Mouse (Mus musculus) common myeloid progenitor, adult 5-6 weeks (primary cell): ENCODE measurements around the gene Ddah1. TPM values are rescaled to one million over a fixed set of nuclear protein-coding genes. Genes with fewer than 3 reads are reported as not detected.
"Not testable (repeated sequence)": the region's sequence is repeated elsewhere in the genome, so short reads cannot be mapped to it uniquely, and the experiment has no call there.

Source experiments
- ATAC-seq: replicated peaks from 2 replicates; pipeline ENCODE4 v1.8.0; 2016; ENCODE audit warnings: low read depth, mild to moderate bottlenecking, moderate TSS enrichment, inconsistent platforms; ENCODE audit not compliant: poor library complexity, severe bottlenecking
- total RNA-seq: library from RNA; stranded (forward); fragments of 200-1000, 187-1606 nt; gene quantifications from 2 replicates; pipeline ENCODE4 v1.2.3, GENCODE M21; 2017

Gene Ddah1
- total RNA-seq, 1 experiment from 2014 or later: not detected

DNA sequence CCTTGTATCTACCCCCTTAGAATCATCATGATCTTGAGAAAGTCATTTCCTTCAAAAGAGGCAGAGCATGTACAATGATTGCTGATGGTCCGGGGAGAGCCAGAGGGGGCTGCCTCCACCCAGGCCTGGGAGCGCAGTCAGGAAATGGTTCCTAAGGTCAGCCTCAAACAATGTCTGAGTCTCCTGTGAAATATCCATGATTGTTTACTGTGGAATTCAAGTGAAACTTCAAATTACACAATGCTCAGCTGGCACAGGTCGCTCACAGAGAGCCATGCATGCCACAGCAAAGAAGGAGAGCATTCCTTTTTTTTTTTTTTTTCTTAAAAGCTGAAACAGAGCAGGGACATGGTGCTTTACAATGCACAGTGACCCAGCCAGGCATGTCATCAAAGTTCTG, 134.0 kb downstream of the Ddah1 start:
- no peak for ATAC-seq

DNA sequence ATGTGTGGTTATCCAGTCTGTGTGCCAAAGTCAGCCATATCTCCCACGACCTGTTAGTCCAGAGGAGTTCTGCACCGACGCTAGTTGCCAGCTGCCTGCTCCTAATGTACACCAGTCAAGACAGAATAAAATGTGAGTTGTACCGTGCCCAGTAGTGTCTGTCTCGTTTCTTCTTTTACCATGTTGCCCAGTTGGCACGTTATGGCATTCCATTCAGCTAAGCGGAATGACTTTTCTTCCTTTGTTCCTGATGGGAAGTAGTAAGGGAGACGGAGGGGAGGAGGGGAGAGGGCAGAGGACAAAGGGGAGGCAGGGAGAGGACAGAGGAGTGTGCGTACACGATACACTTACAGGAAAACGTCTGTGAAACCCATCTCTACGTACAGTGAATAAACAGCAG, 135.7 kb downstream of the Ddah1 start:
- ATAC-seq: no peak

DNA sequence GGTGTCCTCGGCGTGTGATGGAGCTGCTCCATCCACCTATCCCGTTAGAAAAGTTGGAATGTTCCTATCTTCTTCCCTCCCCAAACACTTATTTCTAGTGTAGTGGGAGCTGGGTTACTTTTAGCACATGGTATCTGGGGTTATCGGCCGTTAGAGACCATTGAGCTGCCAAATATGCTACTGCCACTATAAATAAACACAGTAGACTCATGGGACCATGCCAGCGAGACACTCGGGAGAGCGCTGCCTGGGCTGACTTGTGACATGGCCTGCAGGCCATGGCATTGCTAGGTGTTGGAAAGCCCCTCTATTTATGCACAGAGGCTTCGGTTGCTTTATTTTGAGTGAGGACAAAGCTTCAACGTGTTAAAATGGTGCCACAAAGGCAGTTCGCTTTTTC, 139.3 kb downstream of the Ddah1 start:
- no peak for ATAC-seq

DNA sequence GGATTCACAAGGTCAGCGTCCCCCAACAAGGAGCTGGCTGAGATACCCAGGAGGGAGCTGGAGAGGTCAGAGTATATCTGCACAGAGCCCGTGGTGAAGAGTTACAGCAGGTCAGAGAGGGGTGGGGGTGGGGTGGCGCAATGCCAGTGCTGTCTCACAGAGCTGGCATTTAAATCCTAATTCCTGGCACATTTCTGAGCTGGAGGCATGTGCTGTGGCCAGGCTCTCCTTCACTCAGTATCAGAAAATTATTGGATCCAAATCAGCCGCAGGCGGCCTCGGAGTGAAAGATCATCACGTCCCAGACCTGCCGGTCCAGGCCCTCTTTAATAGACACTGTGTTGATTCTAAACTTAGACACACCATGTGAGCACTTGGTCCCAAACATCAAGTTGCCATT, 141.4 kb downstream of the Ddah1 start:
- ATAC-seq: no peak

DNA sequence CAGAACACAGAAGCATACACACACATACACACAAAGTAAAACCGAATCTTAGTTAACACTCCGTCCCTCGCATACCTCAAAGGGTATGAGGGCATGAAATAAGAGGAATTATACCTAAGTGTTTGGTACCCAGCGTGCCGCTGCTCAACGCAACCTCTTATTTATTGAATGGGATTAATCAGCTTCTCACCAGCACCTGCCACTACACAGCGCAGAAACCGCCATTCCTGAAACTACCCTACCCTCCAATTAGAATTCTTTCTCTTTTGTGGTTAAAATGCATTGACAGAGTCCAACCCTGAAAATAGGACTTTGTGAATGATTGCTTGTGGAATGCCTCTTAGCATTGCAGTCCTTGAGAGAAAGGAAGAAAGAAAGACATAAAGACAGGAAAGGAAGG, 145.1 kb downstream of the Ddah1 start:
- ATAC-seq: no peak

DNA sequence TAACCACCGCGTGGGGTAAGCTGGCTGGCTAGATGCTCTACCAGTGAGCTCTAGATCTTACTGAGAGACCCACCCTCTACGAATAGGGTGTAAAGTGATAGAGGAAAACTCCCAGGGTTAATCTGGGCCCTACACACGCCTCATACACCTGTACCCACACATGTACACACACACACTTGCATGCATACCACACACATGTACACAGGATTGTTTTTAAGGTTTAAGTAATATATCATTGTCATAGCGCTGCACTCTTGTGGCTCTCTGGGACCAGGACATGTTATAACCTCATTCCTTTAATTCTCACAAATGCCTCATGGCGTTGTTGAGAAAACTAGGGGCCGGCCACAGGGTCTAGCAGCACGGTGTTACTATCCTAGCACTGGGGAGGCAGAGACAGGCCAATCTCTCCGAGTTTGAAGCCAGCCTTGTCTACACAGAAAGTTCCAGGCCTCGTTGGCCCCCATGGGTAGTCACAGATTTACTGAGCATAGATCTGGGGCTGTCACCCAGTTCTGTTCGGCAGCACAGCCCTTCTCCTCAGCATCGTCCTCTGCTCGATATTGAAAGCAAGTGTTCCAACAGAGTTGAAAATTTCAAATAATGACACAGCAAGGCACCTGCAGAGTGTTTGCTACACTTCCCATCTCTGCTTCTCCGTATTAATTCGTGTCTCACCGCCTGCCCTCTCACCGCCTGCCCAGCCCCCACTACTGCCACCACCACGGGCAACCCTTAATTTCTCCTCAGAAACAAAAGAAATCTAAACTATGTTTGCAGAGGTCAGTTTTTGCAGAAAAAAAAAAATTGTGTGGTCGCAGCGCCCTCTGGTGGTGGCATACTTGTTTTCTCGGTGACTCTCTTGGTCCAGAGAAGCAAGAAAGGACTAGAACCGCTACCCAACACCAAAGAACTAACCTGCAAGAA, 146.6 kb downstream of the Ddah1 start:
- ATAC-seq: peak; percentile 74

DNA sequence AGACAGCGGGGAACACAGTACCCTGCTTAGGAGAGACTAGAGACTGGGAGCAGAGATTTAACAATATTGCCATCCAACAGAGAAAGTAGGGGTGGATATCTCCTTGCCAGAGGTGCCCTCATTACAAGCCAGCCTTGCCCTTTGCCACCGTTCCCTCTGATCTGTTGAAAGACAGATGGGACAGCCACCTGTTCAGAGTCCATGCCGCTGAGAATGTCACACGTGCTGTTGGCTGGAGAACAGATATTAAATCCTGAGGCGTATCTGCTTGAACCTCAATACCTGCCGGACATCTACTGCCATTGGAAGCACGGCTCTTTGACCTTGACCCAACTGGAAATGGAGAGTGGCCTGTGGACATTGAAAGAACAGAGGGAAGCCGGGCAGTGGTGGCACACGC, 148.1 kb downstream of the Ddah1 start:
- ATAC-seq: no peak

DNA sequence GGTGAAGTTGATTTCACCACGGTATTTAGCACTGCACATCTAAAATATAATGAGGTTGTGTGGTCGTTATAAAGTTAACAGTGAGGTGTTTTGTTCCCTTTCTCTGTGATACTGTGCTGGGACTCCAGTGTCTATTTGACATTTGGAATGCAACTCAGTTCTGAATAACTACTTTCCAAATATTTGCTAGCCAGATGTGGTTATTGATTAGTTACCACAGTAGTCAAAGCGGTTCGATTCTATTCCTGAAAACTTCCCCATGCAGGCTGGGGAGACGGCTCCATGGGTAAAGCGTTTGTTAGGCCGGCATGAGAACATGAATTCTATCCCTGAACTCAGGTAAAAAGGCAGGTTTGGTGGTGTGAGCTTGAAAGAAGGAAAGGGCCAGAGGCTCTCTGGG, 154.0 kb downstream of the Ddah1 start:
- ATAC-seq: no peak

DNA sequence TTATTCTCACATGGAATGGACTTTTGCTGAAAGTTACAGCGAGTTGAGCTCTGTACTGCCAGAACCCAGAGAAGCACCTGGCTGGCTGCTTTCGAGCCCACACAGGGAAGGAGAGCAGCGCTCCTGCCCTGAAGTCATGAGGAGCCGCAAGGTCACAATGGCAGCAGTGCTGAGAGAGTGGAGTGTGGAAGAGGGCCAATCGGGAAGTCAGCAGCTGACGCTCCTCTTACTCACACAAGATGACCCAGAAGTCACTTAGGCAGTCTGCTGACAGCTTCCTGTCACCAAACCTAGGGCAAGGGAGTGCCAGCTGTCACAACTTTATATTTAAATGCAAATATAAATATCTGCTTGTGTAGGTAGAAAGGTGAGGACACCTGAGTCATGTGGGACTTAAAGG, 154.8 kb downstream of the Ddah1 start:
- ATAC-seq: no peak

DNA sequence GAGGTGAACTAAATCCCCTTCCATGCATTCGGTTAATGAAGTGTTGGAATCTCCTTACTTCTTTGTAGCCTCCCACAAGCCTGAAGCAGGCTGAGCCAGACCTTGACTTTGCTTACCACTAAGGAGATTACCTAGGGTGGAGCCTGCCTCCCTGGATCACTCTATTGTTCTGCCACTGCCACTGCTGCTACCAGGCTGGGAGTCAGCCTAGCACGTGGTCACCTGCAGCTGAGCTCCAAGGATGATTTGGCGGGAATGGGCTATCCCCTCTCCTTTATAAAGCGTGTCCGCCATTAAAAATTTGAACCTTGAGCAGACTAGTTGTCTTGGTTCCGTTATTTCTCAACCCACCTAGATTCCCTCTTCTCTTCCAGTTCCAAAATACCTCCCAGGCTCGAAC, 155.5 kb downstream of the Ddah1 start:
- ATAC-seq: not testable (repeated sequence)

DNA sequence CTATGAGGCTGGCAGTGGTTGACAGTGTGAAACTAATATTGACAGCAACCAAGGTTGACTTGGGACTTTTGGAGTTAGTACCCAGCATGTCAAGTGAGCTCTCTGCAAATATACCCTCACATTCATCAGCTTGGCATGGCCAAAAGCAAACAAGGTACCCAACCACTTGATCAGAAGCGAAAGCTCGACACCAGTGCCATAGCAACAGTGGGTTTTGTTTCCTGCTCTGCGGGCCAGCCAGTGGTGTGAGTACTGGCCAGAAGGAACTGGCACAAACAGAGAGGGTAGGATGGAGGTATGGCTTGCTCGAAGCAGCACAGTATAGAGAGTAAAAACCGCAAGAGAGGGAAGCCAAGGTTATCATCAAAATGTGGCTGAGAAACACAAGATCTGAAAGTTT, 157.9 kb downstream of the Ddah1 start:
- ATAC-seq: peak; percentile 66

DNA sequence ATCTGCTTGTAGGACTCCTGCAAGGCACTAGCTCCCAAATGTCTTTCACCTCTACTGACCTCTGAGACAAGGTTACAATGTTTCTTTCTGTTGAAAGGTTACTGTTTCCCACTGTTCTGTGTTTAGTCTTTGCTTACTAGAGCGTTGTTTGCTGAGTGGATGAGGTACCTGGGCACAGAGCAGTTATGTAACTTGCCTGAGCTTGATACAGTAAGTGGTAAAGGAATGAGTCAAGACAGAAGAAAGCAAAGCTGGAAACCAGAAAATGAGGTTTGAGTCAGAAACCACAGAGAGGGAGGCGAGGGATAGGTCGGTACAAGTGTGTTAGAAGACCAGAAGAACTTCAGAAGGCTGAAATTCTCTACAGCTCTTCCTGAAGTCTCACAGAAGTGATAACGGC, 158.4 kb downstream of the Ddah1 start:
- ATAC-seq: no peak

DNA sequence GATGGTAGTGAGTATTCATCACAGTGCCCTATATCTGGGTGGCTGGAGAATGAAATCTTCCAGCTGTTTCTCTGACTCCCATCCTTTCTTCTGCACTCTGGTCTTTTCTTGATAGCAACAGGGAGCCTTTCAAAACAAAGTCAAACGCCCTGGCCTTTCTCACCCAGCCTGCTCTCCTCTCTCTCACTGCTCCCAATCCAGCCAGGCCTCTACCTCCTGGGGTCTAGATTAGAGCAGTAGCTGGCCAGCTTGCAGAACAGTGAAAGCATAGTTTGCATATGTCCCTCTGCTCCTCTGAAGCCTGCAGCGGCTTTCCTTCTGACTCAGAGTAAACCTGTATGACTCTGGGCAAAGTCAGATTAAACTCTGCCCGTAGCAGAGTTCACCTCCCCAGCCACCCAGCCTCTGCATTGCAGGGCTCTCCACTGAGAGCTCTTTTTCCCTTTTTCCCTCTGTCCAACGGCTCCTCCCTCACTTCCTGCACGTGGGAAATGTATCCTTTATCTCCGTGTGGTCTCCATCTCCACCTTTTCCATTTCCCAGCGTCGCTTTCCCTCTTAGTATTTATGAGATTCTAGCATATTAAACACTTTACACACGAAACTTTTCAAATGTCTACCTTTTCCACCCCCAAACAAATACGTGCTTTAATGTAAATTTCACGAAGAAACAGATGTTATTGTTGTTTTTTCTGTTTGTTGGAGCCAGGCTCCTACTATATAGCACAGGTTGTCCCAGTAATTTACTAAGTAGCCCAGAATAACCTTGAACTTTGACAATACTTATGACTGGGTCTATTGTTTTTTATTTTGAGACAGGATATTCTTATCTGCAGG, 163.8 kb downstream of the Ddah1 start, which contains the start of gene Bcl10:
Gene Bcl10, plus strand, starts transcription at position 786 of the 836 bp plus-strand sequence.
- ATAC-seq: no peak

DNA sequence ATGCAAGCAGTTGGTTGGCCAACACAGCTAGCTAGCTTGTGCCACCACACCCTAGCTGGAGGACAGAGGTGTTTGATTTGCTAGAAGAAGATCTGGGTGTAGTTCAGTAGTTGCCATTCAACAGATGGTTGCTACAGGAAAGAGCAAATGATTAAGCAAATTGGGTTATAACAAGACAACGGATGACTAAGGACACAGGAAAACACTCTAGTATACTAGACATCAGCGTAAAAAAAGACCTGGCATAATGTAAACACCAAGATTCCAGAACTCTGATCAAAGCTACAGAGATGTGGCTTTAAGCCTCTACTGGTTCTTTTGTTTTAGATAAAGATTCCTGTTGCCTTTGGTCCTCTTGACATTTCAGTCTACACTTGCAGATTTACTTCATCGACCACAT, 164.5 kb downstream of the Ddah1 start:
- ATAC-seq: no peak

DNA sequence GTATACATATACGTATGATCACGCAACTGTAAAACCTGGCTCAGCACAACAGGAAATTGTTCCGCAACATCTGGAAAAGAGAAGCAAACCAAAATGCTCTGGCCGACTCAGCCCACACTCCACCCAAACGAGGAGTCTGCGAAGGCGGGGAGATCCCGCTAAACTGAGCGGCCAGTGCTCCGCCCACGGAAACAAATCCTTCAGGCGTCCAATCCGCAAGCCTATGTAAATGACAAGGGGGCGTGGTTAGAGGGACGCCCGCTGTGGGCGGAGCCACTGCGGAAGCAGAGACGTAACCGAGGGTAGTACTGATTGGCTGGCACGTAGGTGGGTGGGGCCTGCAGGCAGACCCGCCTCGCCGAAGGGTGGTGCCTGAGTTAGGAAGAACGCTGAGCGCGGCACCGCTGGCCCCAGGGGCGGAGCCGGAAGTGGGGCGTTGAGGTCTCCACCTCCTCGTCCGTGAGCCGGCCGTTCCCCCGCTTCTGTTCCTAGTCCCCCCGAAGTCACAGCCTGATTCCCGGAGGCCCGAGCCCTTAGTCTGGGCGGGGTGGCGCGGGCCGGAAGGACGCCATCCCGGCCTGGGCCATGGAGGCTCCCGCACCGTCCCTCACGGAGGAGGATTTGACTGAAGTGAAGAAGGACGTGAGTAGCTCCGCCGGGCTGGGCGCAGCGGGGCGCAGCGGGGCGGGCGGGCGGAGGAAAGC, 165.6 kb downstream of the Ddah1 start:
- ATAC-seq: peak; percentile 92

DNA sequence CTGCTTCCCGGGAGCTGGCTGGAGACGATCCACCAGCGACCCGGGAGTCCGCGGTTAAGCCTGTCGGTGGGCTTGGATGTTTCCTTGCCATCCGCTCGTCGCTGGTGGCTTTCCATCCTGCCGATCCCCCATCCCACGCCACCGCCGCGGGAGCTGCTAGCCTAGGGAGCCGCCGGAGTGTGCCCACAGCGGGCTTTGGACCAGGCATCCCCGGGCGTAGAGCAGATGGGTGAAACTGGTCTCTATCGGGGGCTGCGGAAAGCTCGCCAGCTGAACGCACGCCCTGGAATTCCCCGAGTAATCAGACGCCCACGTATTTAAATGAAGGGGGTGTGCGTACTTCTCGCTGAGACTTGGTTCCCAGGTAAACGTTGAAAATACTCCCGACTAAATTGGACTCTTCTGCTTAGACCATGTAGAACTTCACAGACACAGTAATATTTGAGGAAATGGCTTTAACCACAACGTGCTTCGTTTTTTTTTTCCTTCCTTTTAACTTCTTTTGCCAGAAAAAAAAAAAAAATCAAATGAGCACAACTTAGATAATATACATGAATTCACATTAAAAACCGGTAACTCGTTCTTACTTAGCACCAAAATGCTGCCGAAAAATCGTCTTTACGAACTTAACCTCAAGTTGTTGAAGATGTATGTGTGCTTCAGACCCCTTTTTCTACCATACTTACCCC, 166.3 kb downstream of the Ddah1 start:
- peak; percentile 7 for ATAC-seq

DNA sequence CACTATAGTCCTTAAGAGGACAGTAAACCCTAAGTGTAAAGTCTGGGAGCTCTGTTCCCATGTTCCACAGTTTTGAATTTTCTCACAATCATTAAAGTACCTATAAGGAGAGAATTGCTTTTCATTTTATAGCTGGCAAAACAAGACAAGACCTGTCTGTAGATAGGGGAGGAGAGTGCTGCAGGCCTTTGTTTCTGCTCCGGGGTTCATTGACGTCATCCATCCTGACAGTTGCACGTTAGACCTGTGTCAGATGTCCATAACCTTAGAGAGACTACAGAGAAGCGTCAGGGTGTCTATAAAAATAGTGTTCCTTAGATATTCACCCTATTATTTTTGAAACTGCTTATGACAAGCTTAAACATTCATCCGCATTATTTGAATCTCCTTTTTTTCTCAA, 167.0 kb downstream of the Ddah1 start:
- ATAC-seq: no peak

DNA sequence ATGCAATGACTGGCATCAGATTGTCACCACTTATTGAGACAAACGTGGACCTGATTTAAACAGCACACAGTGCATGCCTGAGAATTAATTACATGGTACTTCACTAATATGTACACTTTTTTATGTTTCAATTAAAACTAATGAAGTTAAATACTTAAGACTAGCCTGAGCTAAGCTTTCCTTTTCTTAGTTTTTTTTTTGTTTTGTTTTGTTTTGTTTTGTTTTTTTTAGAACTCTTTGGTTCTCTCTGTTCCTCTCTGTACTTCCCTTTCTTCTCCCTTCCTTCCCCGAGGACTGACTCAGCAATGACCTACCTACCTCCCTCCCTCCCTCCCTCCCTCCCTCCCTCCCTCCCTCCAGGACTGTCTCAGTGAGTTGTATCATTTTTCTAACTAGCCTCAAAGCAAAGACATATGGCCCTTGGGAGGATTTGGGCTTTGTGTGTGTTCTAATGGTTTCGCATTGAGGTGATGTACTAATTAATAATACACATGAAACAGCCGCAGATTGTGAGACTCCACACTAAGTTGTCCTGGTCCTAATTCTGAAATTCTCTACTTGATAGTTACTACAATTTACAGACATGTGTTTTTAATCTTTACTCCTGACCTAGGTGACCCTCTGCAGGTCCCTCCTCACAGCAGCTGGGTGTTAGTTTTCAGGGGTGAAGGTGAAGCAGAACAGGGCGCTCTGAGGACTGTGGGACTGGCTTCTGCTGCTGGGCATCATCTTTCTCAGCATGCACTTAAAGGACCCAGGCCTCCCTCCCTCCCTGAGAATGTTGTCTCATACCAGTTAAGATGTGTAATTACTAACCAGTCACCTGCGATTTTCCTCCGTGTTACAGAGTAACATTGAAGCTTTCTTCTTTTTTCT, 171.3 kb downstream of the Ddah1 start:
- peak; percentile 62 for ATAC-seq

DNA sequence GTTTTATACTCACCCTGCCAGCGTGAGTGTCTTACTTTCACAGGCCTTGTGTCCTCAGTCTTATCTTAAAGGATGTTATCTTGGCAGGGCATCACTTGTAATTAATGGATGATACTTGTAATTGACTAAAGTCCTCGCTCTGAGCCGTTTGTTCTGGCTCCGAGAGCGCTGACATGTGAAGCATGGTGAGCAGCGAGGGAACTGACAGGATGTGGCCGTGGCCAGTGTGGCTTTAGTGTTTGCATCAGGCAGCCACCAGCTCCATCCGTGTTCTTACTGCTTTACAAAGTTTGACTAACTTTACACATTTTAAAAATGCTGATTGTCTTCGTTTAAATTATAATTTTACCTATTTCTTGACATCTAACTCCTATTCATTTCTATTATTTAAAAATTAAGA, 175.4 kb downstream of the Ddah1 start:
- ATAC-seq: peak; percentile 64
